ENCODE assay signal across 20 mouse cellular contexts in the genomic region with DNA sequence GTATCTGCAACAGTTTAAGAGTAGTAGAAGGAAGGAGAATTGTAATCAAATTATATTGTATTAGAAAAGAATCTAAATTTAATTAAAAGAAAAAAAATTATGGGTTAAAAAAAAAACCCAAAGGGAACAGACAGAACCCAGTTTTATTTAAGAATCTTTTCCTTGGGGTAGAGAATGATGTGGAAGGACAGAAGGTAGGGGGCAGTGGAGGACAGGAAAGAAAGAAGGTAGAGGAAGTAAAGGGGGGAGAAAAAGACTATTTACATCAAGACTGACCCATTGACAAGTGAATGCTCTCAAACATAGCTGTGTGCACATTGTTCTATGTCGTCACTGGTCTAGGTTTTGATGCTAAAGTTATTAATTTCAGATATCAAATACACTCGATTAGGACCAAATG.
DNase-seq lines count a peak whose midpoint lies in the region; TF ChIP-seq lines count a peak whose summit lies in the region.
"Had no signal": no experiment of that assay in that cellular context is flagged by ENCODE, and none has a peak within 500 bp of the region (broad histone marks: within the 10 kb centered on the region; RNA-seq: fewer than 3 reads in every experiment).

No protein-coding gene starts in this region.

- H3K27ac ChIP-seq in cerebellum, adult 2 months (ENCODE audit: insufficient read depth, low read length), result no peak overlapping the region
- H3K27ac ChIP-seq in heart, adult 2 months, result no peak overlapping the region
- H3K27ac ChIP-seq in left cerebral cortex, adult 2 months, result no peak overlapping the region
- H3K27ac ChIP-seq: hindbrain, embryonic 10.5 days; liver, embryonic 13.5 days; midbrain, embryonic 15.5 days had no signal

- intact Hi-C loops in heart, adult 2 months (cut with DNase I), result loop anchor here (5.0 kb wide), 1 partner anchor 317 kb away; no protein-coding TSS in a partner anchor
- intact Hi-C loops in left cerebral cortex, adult 2 months (cut with DNase I), result loop anchor here (5.0 kb wide), 1 partner anchor 317 kb away; no protein-coding TSS in a partner anchor
- intact Hi-C loops in left cerebral cortex, postnatal 14 days (cut with DNase I), result loop anchor here (10.0 kb wide), 1 partner anchor 319 kb away; no protein-coding TSS in a partner anchor

- no peaks in the 10 kb centered on the region for H3K36me3 ChIP-seq in heart, adult 2 months (ENCODE audit: control insufficient read depth, insufficient read depth, low read length)
- H3K36me3 ChIP-seq: hindbrain, embryonic 10.5 days; liver, embryonic 13.5 days; midbrain, embryonic 15.5 days had no signal

- TF ChIP-seq POLR2A in cerebellum, adult 2 months (IDR thresholded peaks at IDR 0.05; ENCODE audit: borderline replicate concordance, insufficient read depth, low read length), result no peak
- no peak for TF ChIP-seq POLR2A in heart, adult 2 months (IDR thresholded peaks at IDR 0.05; ENCODE audit: insufficient read depth, low read depth, low read length)

- WGBS in cerebellum, adult 2 months, result 63% methylated on average over 2 of the region's 2 CpGs
- WGBS in heart, adult 2 months, result 62% methylated on average over 2 of the region's 2 CpGs

- no peaks in the 10 kb centered on the region for H3K4me1 ChIP-seq in cerebellum, adult 2 months (ENCODE audit: control insufficient read depth, insufficient read depth, low read length)
- no peaks in the 10 kb centered on the region for H3K4me1 ChIP-seq in heart, adult 2 months (ENCODE audit: control insufficient read depth, insufficient read depth, low read length)
- H3K4me1 ChIP-seq: hindbrain, embryonic 10.5 days; liver, embryonic 13.5 days; megakaryocyte, embryonic 14.5 days; midbrain, embryonic 15.5 days had no signal

- no peak overlapping the region for H3K9ac ChIP-seq in heart, adult 2 months (ENCODE audit: low read depth, low read length)
- H3K9ac ChIP-seq: liver, embryonic 13.5 days; midbrain, embryonic 15.5 days had no signal

- H3K27me3 ChIP-seq in cerebellum, adult 2 months (ENCODE audit: control insufficient read depth, insufficient read depth, low read length), result no peaks in the 10 kb centered on the region
- H3K27me3 ChIP-seq in heart, adult 2 months (ENCODE audit: control insufficient read depth, insufficient read depth, low read length), result no peaks in the 10 kb centered on the region
- H3K27me3 ChIP-seq: liver, embryonic 13.5 days; megakaryocyte, embryonic 14.5 days; midbrain, embryonic 15.5 days had no signal

- H3K79me2 ChIP-seq in heart, adult 2 months (replicated peaks; ENCODE audit: control insufficient read depth, insufficient read depth, low read length), result no peaks in the 10 kb centered on the region

- no peak overlapping the region for H3K4me3 ChIP-seq in cerebellum, adult 2 months (replicated peaks; ENCODE audit: insufficient read depth, low read depth, low read length)
- H3K4me3 ChIP-seq in heart, adult 2 months, result no peak overlapping the region
- no peak overlapping the region for H3K4me3 ChIP-seq in left cerebral cortex, adult 2 months
- H3K4me3 ChIP-seq: hindbrain, embryonic 10.5 days; liver, embryonic 13.5 days; megakaryocyte, embryonic 14.5 days; midbrain, embryonic 15.5 days had no signal

- peak; percentile 20; the same call in 1 of the 2 replicates for TF ChIP-seq CTCF in cerebellum, adult 2 months (IDR thresholded peaks at IDR 0.05; ENCODE audit: borderline replicate concordance, insufficient read depth, low read depth, low read length)
- TF ChIP-seq CTCF in heart, adult 2 months (IDR thresholded peaks at IDR 0.05), result peak; percentile 32
- peak; percentile 26; the same call in 1 of the 2 replicates for TF ChIP-seq CTCF in left cerebral cortex, adult 2 months (IDR thresholded peaks at IDR 0.05)

- no peak for TF ChIP-seq EP300 in heart, adult 2 months (IDR thresholded peaks at IDR 0.05; ENCODE audit: insufficient read depth, low read depth, low read length)

- no peak for DNase-seq in cerebellum, adult 2 months
- no peak for DNase-seq in cerebellum, adult 9-11 months
- DNase-seq in heart, adult 2 months, result no peak
- DNase-seq in heart, adult 8-10 months (ENCODE audit: low spot score), result no peak
- no peak for DNase-seq in left cerebral cortex, adult 2 months (ENCODE audit: extremely low spot score in 1 of 2, low spot score in 2 of 2)
- no peak for DNase-seq in left cerebral cortex, postnatal 14 days (ENCODE audit: low spot score in 2 of 2)
- DNase-seq in retina, postnatal 1 day, result peak; percentile 63
- no peak for DNase-seq in layer of hippocampus, adult 18-20 months (ENCODE audit: low spot score in 2 of 2)
- DNase-seq: adrenal gland, postnatal 14 days; embryo, embryonic 11 days; heart, postnatal 10 days; kidney, adult 2 months; kidney, postnatal 14 days; liver, embryonic 13.5 days; lung, adult 2 months; lung, postnatal 36 days; thymus, adult 2 months had no signal
